13 mouse cellular contexts compared by ENCODE assay signal in genomic region chr9:57937651-57938050, GRCm38 (mm10). TPM values are rescaled to one million over a fixed set of nuclear protein-coding genes. Genes with fewer than 3 reads are reported as not detected.
DNase-seq lines count a peak whose midpoint lies in the region; ATAC-seq lines count a peak whose summit lies in the region.
"Had no signal": no experiment of that assay in that cellular context is flagged by ENCODE, and none has a peak within 500 bp of the region (broad histone marks: within the 10 kb centered on the region; RNA-seq: fewer than 3 reads in every experiment).

No protein-coding gene starts in this region.

- H3K4me1 ChIP-seq in heart, embryonic 13.5 days, result peaks cover 21% of the 10 kb centered on the region

- H3K36me3 ChIP-seq in heart, embryonic 13.5 days, result no peaks in the 10 kb centered on the region
- H3K36me3 ChIP-seq: neural tube, embryonic 13.5 days had no signal

- H3K4me3 ChIP-seq in heart, embryonic 13.5 days, result no peak overlapping the region
- H3K4me3 ChIP-seq: neural tube, embryonic 13.5 days had no signal

- ATAC-seq in heart, embryonic 13.5 days (ENCODE audit: extremely low read depth, insufficient number of reproducible peaks, low FRiP score, low TSS enrichment), result no peak
- ATAC-seq: activated CD4-positive, CD25-positive, alpha-beta regulatory T cell, adult 4 months; intestine, embryonic 16.5 days had no signal

- H3K27me3 ChIP-seq in heart, embryonic 13.5 days (replicated peaks), result peaks cover 61% of the 10 kb centered on the region

- no peak for DNase-seq in heart, adult 8-10 months (ENCODE audit: low spot score)
- peak; percentile 44 for DNase-seq in NIH3T3 (ENCODE audit: low read depth)
- peak; percentile 87 for DNase-seq in cerebellum, adult 11-12 months
- peak; percentile 68 to 76 for DNase-seq in cerebellum, postnatal 36 days
- no peak for DNase-seq in neural tube, embryonic 10.5 days (ENCODE audit: extremely low spot score, low spot score)
- no peak for DNase-seq in B cell, adult 2 months

- peak overlapping the region; percentile 19; the same call in 1 of the 2 replicates for H3K9ac ChIP-seq in heart, embryonic 13.5 days
- H3K9ac ChIP-seq: hindbrain, embryonic 14.5 days; neural tube, embryonic 13.5 days had no signal

- H3K9me3 ChIP-seq in heart, embryonic 13.5 days, result no peaks in the 10 kb centered on the region
- H3K9me3 ChIP-seq: neural tube, embryonic 13.5 days had no signal

- no peak overlapping the region for H3K27ac ChIP-seq in heart, embryonic 13.5 days (replicated peaks)
- H3K27ac ChIP-seq: hindbrain, embryonic 14.5 days; kidney, postnatal 0 days; neural tube, embryonic 13.5 days had no signal

- WGBS in heart, embryonic 13.5 days, result 66% methylated on average over 6 of the region's 6 CpGs

- H3K4me2 ChIP-seq in heart, embryonic 13.5 days, result no peak overlapping the region
- H3K4me2 ChIP-seq: hindbrain, embryonic 14.5 days; liver, embryonic 11.5 days; neural tube, embryonic 13.5 days had no signal

RNA-seq across cellular contexts. Expression of gene Sema7a, which starts 2.3 kb away (rescaled TPM):
- polyA plus RNA-seq in heart, embryonic 13.5 days (2015; fragmentation: Nextera tagmentation; extraction: Ambion mirVana), result 0.13 and 0.38 TPM in 2 replicates
- 10 to 100 TPM; 20.4 to 24.8 (median 24.5) TPM for total RNA-seq in heart, adult 8-10 months (2022)

RNA-seq across cellular contexts. Expression of gene Ubl7, which starts 26.9 kb away (rescaled TPM):
- 104 and 106 TPM in 2 replicates for polyA plus RNA-seq in heart, embryonic 13.5 days (2015; fragmentation: Nextera tagmentation; extraction: Ambion mirVana)
- total RNA-seq in heart, adult 8-10 months (2022), result 10 to 100 TPM; 72.5 to 82.8 (median 80.1) TPM

Comparison
In these comparisons a context has a peak if more than half of its experiments do, and no peak if none do; other contexts are left out.
1. DNase-seq: peak in NIH3T3 (single experiment), cerebellum, adult 11-12 months (single experiment) and cerebellum, postnatal 36 days (2 of 2); none in heart, adult 8-10 months (single experiment), neural tube, embryonic 10.5 days (single experiment) and B cell, adult 2 months (0 of 2).